Mouse (Mus musculus) right cerebral cortex, postnatal 36 days (tissue): ENCODE measurements at regions not wholly inside any gene's neighbourhood (a gene's known extent, or its start where the extent isn't known, plus 50 kb on each side); places are given as distances from the start of the nearest gene placed in this dataset.

ENCODE experiments used
- DNase-seq, 2 experiments: peaks; one replicate each; pipeline ENCODE4 v3.0.0; 2022; ENCODE audit warnings: low spot score in 2 of 2, mixed read lengths in 1 of 2

DNA sequence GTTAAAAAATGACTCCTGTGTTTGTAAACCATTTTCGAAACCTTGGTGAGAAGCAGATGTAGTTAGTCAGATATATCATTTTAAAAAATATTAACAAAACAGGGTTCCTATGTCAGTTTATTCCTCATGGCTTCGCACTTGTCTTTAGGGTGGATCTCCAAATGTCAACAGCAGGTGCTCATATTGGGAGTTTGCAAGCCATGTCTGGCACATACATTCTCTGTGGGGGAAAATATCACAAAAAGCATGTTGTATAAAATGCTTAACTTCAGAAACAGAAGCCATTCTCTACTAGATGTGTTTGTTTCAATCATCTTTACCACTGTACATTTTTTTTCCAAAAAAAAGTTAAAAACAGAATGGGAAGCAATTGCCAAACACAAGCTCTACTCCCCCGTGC, 534.7 kb upstream of the Zic4 start:
- DNase-seq: no peak

DNA sequence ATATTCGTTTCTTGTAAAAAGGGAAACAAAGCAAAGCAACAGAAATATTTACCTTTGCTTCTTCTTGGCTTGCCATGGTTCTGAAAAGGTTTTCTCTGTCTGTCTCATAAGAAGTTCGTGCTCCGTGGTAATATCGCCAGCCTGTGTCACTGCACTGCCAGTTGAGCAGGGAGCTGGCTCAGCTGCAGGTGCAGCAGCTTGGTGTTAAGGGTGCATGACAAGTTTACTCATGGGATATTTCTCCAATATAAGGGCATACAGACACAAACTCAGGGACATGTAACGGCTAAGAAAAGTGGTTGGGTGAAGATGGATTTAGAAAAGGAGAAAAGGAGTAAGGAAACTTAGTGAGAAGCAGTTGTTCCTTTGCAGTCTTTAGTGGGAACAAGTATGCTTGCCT, 533.5 kb upstream of the Zic4 start:
- DNase-seq: no peak

DNA sequence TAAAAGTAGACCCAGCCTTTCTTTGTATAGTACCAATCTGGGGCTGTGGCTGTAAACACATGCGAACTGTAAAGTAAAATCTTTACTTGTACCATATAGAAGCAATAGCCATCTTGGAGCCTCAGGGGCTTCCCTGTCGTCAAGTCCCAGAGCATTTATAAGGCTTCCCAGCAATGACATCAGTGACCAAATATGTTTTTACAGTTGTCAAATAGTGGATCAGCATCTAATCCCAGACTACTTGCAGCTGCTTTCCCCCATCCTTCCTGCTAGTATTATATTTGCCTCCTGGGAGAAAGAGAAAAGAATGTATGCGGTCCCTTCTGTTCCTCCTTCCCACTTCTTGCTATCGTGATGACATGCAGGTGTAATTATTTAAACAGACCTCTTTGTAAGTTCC, 531.5 kb upstream of the Zic4 start:
- no peak for DNase-seq

DNA sequence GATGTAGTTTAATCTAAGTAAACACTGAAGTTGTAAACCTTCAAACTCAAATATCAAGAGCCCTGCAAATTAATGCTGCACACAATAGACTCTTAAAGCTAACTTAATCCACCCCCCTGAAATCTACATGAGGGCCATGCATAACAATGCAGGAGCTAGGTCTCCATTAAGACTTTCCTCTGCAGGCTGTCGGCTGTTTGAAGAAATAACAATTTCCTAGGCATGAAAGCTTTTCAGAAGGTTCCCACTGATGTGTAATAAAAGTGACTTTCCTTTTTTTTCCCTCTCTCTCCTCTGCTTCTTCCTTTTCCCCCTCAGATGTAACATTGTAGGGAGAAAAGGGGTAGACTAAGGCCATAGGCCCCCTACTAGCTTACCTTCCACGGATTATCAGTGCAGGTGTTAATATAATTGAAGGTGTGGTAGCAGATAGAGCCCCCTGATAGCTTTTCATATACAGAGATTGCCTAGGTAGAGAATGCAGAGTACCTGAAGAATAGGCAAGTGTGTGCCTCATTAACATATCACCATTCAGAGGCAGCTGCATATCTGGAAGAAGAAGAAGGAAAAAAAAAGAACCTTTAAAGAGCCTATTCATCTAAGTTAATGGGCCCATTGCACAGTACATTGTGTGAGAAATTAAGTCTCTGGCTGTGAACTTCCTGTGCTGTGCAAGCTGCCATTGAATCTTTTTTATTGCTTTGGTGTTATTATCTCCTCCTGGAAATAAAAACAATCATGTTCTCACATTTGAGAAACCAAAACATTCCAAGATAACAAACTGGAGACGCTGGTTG, 528.3 kb upstream of the Zic4 start:
- no peak for DNase-seq

DNA sequence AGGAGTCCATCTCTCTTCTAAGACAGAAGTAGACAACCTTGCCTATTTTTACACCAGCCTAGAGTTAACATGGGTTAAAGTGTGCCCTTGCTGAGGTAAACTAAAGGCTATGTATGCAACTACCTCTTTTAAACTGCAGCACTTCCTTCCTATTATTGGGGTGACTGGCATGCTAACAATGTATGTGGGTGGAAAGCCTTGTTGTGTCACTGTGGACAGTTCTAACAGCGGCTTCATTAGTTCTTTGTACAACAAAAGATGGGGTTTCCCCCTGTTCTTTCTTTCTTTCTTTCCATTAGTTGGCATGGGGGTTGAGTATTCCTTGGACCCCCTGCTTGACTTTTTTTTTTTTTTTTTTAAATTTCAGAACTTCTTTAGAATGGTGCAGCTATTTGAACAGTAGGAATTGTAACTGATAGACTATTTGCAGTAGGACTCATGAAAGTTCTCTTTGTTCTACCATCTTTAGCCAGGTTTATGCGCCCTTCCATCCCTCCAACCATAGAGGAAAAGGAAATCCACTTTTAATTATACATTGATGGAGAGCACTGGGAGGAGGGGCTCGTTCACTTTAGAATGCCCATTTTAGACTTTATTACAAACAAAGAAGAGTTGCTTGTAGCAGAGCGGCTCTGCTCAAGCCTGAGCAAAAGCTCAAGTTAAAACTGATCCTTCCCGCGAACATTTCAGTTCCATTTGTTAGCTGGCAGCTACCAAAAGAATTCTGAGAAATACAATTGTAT, 523.9 kb upstream of the Zic4 start:
- DNase-seq: no peak

DNA sequence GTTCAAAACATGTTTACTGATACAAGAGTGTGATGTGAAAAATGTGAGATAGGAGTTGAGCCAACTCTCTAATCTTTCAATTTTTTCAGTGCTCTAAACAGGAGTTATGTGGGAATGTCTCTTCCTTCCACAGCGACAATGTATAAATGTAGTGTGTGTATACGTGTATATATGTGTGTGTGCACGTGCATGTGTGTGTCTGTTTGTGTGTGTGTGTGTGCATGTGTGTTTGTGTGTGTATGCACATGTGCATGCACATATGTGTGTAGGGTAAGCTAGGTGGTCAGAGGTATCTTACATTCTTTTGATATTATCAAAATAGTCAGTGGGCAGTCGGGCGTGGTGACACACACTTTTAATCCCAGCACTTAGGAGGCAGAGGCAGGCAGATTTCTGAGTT, 511.2 kb upstream of the Zic4 start:
- DNase-seq: no peak

DNA sequence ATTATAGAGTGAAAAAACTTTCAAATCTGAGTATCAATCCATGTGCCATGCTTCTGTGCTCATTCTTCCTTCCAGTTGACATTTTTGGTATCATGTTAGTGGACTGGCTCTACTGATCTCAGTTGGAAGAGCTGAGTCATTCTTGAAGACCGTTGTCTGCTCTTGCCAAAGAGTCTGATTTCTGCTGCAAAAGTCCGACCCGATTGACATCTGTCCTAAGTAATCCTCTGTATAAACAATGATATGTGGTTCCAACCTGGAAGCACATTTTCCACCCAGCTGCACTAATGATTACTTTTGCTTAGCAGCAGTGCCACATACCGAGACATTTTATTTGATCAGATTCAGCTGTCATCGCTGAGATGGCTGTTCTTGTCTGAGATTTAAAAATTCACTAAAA, 490.6 kb upstream of the Zic4 start:
- no peak for DNase-seq

DNA sequence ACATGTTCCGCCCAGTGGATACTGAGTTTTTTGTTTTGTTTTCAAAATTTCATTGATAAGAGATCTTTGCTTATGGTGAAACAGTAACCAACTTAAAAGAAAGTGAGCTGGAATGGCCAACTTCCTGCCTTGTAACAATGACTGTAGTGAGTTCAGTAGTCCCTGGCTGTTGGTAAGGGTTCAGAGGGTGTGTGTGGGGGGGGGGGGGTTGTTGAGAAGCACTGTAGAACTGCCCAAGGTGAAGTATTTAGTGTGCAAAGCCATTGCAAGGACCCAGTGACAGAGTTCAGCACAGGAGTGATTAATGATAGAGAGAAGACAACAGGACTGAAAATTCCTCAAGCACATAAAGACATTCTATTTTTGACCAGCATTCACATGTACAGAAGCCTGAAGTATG, 477.7 kb upstream of the Zic4 start:
- DNase-seq: no peak

DNA sequence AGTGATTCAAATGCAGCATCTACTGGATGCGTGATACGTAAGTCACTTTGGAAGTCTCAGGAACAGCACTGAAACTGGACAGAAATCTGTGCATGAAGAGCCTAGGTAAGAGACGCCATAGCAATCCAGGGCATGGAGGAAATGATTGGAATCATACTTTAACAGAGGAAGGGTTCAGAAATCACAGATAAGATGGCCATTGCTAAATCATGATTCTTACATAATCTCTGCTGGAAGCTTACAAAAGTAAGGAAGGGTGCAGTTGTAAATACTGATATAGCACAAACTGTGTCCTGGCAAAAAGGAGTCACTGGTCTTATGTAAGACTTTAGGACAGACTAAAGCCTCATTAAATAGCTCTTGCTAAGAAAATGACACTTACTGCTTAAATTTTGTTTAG, 474.8 kb upstream of the Zic4 start:
- no peak for DNase-seq

DNA sequence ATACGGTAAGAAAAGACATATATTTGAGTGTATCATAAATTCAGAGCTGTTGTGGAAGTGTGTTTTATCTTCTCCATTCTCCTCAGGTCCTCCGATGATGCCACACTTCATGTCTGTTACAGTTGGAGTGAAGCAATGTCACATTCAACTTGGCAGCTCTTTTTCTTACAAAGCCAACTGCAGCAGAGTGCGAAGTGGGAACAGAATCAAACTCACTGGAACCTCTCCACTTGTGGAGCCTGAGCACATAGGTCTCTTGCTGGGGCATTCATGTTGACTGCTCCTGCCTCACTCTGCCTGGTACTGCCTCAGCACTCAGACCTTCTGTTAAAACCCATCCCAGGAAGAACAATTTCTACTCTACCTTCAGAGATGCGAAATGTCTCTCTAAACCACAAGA, 471.4 kb upstream of the Zic4 start:
- no peak for DNase-seq

DNA sequence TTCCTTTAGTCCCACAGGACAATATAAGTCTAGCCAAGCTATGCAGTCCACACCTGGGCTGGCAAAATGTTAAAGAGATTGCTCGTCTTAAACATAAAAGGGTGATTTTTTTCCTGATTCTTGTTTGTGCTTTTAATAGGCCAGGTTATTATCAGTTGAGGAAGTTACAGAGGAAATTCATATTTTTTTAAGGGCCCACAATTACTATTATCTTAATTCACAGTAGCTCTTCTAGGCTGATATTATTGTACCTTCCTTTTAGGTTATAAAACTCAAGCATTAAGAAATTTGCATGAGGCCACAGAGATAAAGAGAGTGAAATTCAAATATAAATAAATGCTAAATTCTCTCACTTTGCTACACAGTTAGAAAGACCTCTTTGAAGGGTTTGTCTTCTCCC, 469.4 kb upstream of the Zic4 start:
- no peak for DNase-seq

DNA sequence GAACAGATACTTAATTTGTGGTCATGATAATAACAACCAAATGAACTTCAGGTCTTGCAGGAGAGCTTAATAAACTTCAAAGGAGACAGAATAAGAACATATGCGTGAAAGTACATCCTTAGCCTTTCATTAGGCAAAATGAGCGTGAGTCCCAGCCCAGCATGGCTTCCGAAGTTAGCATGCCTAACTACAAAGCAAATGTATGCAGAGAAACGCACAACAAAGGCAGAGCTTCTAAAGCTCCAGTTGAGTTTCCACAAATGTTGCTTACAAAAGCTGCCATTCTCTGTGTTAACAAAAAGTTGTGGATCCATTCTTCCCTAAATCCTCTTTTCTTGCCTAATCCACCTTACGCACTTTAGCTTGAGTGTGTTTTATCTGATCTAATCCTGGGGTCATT, 458.7 kb upstream of the Zic4 start:
- DNase-seq: no peak

DNA sequence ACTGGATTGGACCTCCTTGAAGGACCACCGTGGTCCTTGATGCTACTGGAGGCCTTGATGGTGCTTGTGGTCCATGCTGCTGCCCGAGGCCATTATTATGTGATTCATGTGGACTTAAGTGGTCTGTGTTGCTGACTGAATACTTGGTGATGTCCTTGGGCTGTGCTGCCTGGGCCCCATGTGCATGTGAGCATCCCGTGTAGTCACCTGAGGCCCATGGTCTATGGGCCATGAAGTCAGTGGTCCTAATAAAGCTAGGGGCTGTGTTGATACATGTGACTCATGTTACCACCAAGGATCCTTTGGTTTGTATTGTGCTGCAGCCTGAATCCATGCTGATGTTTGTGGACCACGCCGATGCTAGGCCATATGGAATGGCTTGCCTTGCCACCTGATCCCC, 456.1 kb upstream of the Zic4 start:
- DNase-seq: no peak

DNA sequence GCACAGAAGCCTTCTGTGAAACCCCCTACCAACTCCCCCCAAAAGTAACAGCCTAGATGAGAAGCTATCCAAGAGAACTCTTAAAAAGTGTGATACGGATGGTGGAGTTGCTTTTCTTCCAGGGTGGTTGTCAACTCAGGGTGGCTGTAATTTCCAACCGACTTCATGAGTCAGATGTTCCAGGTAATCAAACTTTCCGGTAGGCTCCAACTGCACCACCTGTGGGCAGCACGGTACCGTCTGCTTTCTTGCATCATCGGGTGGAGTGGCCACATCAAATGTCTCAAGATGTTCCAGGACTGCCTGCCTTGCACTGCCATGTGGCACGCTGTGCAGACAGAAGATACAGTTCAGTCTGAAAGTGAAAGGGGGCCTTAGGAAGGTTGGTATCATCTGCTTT, 455.5 kb upstream of the Zic4 start:
- DNase-seq: no peak

DNA sequence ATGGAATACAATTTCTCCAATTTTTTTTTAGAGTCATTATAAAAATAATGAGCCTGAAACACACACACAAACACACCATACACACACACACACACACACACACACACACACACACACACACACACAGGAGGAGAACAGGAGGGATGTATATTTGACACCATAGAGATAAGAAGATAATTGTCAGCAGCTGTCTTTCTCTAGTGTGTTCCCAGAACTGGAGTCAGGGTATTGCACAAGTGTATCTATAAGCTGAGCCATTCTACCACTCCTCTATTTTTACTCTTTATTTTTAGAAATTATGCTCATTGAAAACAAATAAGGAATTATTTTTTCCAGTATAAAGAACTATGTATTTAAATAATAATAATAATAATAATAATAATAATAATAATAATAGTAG, 407.6 kb upstream of the Zic4 start:
- DNase-seq: no peak

DNA sequence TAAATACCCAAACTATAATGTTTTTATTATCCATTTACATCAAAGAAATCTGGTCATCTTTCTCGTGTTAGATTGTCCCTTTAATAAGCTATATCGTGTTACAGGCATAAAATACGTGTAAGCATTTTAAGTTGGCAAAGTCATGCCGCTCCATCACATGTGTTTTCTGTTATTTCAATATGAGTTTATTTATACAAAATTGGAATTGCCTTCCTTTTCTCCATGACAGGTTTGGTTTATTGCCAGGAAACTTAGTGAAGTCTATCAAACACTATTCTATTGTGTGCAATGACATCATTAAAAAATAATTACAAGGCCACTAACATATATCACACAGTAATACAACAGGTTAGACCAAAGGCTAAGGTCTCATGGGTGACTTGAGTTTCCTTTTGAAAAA, 400.8 kb upstream of the Zic4 start:
- no peak for DNase-seq

DNA sequence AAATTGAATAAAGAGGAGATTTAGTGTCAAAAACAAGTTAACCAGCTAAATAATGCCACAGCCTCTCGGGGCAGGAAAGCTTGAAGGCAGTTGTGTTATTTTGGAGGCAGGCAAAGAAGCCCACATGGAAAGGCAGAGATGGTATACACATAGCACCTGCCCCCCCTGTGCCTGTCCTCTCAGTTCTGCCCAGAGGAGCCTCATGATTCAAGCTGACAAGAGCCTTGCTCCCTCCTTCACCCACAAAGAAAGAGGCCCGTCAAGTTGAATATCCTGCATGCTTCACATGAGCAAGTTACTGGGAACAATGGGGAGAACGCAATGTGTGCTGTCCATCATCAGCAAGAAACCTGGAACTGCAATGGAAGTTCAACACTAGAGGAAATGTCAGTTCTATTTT, 398.2 kb upstream of the Zic4 start:
- DNase-seq: no peak

DNA sequence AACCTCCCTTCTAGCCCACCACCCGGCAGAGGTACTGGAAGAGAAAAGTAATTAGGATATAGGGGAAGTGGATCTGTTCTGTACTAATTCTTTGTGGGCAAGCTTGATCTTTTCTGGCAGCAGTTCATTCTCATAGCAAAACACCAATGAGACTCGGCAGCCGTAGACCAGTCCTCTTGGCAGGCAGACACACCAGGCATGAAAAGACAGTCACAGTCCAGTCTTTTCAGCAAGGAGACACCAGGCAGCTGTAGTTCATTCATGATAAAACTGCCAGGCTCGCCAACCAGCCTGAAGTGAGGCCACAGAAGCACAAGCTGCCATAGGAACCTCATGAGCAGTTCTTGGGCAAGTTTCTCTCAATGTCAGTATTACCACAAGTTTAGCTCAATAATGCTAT, 383.5 kb upstream of the Zic4 start:
- DNase-seq: no peak

DNA sequence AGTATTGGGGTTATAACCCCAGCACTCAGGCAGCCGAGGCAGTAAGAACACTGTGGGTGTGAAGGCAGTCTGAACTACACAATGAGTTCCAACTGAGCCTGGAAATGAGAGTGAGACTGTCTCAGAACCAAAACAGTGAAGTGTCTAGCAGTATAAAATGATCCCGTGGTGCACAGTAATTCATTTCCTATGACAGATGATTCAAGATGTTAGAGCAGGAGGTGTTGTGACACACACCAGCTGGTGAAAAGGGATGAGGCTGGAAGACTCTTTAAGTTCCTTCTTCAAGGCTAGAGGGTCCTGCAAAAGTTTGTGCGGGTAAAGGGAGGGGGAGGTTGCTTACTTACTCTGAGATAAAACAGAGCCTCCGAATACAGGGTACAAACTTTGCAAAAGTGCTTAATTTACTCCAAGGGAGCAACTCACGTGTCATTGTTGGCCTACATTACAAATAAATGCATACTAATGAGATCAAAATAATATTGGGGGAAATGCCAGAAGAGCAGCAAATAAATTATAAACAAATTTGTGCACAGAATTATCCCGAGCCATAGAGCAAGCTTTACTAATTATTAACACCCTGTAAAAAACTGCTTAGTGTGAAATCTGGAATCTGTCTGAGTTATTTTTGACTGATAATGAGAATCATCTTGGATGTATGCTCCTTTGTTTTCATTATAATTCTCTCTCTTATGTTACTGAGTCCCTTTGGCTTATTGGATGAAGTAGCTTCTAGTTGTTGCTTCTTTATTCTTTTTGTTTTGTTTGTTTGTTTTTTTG, 382.0 kb upstream of the Zic4 start:
- DNase-seq: no peak

DNA sequence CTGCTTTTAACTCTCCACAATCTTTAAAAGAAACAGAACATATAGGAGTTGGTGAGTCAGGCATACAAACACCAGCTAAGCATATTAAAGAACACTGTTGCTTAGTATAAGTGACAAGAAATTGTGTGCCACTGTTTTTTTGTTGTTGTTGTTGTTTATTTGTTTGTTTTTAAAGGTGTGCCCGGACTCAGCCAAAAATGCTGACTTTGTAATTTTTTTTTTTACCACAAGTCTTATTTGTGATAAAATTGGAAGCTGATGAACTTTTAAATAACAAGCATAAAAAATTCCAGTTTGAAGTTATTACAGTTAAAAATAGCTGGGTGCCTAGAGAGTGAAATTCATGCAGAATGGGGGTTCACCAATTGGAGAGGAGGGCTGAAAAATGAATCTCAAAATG, 363.0 kb upstream of the Zic4 start:
- DNase-seq: no peak

DNA sequence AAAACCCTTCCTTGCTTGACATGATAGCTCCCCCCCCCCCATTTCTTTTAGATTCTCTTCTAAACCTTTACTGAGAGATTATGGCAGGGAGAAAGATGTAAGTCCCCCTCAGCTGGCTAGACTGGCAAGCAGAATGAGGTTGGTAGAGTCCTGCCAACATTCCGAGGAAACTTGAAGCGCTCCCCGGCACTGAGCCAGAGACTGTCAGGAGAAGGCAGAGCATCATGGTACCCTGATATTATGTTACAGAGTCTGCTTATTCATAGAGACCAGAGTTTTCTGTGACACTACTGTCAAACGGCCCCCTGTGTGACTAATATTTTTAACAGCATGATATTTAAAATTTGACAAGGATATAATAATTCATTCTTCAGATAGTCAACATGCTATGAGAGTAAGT, 358.0 kb upstream of the Zic4 start:
- no peak for DNase-seq

DNA sequence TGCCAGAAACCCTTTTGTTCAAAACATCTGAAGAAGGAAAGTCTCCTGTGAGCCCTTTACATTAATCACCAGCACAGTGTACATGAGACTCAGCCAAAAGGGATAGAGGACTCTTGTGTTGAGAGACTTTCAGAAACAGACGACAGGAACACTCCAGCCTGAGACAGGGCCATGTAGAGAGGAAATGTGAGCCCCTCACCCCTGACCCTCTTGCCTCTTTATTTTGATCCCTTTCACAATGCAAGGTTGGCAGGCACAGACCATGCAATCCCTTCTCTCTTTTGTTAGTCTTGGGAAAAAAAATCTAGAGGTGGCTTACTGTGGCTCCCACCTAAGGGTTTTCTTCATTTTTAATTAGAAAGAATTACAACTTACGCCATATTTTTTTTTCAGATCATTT, 321.7 kb upstream of the Zic4 start:
- no peak for DNase-seq

DNA sequence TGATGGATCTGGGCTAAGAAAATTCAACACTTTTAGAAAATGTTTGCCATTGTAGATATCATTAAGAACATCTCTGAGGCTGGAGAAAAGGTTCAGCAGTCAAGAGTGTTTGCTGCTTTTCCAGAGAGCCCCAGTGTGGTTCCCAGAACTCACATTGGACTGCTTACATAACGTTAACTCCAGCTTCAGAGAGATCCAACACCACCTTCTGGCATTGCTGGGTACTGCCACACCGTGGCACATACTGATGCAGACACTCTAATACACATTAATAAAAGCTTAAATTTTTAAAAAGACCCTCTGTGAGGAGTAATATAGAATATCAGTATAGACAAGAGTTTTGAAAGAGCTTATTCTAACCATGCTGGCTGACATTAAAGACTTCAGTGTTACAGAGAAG, 313.6 kb upstream of the Zic4 start:
- no peak for DNase-seq
